Mouse (Mus musculus): ENCODE results near the gene Ppp2r5c.

The Ppp2r5c gene

DNA sequence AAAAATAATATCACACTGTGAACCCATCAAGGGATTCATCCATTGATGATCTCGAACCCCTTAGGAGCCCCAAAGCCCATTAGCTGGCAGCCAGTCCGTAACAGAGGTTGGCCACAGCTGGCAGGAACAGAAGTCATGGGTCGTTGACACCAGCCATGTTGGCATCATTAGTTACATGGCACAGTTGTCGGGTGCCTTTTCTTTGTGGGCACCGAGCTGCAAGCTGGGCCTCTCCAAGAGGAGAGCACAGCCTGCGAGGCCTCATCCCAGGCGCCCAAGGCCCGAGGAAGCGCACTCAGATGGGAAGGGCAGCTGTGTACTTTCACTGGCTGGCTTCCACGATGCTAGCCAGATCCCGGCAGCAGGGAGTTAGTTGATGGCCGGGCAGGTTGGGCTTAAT is 64.3 kb downstream of the Ppp2r5c start:
- DNase-seq (ENCODE audit: low spot score in 2 of 2): no peak

DNA sequence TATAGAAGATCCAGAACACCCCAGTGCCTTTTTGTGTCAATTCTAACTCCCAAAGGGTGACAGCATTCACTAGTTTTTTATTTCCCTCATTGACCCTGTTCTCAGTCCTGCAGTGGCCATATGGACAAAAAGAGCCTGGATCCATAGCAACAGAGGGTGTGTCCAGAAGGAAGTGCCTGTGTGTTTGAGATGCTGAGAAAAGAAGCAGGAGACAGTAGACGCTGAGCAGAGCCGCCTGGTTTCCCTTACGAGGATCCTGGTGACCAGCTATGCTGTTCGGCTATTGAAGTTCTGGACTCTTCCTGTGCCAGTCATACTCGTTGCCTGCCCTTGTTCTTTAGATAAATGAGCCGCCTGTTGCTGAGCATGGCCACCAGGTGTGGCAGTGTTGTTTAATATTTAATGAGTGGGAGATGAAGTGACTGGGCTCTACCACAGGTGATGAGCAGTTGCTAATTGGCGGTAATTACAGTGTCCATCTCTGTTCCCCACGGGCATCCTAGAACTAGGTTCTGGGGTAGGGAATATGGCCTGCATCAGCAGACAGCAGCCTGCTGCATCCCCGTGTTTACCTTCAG is 65.0 kb downstream of the Ppp2r5c start:
- no peak for DNase-seq (ENCODE audit: low spot score in 2 of 2)

DNA sequence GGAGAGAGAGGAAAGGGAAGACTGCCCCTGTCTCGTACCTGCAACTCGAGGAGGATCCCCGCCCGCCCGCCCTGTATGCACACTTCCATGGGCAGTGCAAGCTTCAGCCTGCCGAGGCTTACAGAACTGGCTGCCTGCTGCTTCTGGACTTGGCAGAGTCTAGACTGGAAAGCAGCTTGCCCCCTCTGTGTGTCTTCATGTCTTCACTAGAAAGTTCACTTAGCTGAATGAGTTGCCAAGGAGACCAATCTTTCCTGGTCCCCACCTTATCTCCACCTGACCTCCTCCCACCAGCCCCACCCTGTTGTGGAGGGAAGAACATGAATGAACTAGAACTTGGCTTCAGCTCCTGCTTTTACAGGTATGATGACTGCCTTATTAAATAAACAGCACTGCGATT is 66.0 kb downstream of the Ppp2r5c start:
- peak in 1 of 2 experiments; percentile 22 for DNase-seq (ENCODE audit: low spot score in 2 of 2)

DNA sequence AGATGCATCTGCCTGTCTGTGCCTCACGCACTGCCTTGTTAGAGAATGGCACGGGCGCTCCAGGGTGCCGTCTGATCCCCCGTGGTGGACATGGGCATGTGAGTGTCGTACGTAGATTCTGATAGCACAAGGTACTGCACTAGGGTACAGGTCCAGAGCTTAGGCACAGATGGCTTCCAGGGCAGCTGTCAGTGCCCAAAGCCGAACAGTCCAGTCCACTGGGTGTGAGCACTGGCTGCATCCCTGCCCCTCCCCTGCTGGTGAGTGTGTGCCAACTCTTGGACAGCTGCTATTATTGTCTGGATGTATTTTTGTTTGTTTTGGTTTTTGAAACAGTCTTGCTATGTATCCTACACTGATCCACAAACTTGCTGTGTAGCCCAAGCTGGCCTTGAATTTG is 68.8 kb downstream of the Ppp2r5c start:
- no peak for DNase-seq (ENCODE audit: low spot score in 2 of 2)

DNA sequence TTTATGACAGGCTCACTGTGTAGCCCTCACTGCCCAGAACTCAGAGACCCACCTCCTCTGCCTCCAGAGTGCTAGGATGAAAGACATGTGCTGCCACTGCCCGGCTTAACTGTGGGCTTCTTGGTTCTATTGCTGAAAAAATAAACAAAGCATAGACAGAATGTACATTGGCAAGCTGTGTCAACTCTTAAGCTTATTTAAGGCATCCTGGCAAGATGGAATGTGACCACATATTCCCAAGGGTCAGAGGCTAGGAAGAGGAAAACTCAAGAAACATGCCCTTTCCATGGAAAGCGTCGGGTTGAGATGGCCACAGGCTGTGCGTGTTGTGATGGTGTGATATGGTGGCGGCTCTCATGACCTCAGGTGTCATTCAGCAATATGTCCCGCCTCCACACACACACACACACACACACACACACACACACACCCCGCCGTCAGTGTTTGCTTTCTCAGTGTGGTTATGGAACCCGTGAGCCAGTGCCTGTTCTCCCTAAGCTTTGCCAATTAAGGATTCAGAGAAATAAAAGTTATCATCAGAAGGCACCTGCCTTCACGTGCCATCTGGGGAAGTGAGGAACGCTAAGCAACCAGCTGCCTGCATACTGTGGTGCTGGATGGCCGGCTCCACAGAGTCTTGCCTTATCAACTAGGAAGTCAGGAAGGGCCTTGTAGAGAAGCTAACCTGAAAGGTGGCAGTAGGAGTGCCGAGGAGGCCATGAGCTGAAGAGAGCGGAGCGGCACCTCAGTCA is 73.5 kb downstream of the Ppp2r5c start:
- no peak for DNase-seq (ENCODE audit: low spot score in 2 of 2)

DNA sequence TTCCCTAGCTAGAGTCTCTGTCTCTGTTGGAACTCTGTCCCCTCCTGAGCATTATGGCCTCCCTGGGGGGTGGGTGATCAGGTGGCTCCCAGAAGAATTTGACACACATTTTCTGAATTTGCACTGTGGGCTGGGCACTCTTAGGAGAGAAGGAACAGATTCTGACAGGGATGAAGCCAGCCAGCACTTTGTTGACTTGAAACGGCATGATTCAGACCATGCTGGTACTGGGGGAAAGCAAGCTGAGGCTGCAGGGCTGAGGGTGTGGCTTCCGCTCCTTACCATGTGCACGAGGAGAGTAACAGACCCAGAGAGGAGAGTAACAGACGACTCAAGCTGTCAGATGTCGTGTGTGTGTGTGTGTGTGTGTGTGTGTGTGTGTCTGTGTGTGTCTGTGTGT is 76.6 kb downstream of the Ppp2r5c start:
- DNase-seq (ENCODE audit: low spot score in 2 of 2): no peak

DNA sequence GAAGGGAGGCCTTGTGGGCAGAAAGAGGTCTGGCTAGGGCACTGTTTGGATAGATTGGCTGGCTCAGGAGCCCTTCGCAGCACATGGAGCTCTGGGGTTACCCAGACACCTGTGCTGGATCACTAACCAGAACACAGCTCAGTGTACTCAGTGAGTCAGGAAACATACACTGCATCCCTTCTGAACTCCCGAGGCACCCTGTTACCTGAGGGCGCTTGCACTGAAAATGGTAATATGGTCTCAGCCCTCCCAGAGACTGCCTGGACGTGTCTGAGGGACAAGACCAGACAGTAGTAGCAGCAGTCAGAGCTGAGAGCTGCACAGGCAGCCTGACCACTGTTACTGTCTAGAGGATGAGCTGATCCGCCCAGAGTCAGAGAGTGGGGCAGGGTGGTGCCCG is 85.8 kb downstream of the Ppp2r5c start:
- DNase-seq (ENCODE audit: low spot score in 2 of 2): peak in 1 of 2 experiments; percentile 33

DNA sequence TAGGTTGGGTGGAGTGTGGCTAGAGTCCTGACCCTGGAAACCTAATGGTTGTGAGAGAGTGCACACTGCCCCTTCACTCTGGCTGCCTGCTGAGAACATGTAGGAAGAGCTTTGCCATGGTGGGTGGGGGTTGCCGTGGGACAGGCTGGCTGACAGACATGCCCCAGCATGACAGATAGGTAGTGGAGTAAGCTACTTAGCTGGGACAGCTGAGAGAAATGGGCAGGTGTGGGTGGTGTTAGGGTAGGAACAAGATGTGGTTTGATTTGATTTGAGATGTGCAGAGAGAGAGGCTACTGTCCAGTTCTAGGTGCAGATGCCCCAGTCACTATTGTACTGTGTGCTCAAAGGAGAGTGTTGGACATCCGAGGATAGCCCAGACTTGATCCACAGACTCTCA is 86.2 kb downstream of the Ppp2r5c start:
- DNase-seq (ENCODE audit: low spot score in 2 of 2): no peak

DNA sequence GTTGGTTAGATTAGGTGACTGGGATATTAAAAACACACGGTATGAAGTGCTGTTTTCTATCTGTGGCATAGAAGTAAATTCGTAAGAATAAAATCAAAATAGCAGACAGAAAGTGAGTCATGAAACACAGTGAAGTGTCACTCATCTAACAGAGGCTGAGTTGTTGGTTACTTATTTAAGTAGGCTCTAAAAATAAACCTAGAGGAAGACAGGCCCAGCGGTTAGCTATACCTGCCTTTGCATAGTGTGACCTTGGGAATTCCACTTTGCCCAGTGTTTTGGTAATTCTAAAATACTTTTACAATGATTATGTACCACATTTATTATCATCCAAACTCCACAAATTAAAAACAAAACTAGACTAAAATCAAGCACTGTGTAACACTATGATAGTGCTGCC is 86.9 kb downstream of the Ppp2r5c start:
- no peak for DNase-seq (ENCODE audit: low spot score in 2 of 2)

DNA sequence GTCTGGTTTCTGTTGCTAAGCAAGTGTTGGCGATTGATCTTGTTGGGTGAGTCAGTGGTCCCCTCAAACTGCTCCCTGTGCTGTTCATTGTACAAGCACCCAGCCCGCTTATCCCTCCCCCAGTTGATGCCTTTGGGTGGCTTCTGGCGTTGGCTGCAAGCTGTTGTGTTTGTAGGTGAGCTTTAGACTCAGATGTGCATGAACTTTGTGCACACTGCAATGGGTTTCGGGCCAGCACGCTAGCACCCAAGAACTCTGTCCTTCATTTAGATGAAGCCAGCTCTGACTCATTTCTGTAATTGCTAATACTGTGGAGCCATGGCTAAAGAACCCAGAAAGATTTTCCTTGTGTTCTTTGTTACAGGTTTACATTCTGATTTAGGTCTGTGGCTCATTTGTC is 88.4 kb downstream of the Ppp2r5c start:
- no peak for DNase-seq (ENCODE audit: low spot score in 2 of 2)

DNA sequence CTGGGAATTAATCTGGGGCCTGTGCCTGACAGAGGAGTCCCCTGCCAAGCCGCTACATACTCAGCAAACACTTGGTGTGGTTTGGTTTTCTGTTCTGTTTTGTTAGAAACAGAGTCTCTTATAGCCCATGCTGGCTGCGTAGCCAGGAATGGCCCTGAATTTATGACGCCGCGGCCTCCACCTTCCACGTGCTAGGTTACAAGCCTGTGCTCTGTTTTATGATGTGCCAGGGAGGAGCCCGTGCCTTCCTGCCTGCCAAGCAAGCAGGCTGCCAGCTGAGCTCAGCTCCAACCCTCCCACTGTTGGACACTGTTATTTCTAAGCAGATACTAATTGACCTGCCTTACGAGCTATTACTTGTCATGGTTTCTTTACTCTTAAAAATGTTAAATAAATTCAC is 90.8 kb downstream of the Ppp2r5c start:
- DNase-seq (ENCODE audit: low spot score in 2 of 2): peak; percentile 15 to 58

DNA sequence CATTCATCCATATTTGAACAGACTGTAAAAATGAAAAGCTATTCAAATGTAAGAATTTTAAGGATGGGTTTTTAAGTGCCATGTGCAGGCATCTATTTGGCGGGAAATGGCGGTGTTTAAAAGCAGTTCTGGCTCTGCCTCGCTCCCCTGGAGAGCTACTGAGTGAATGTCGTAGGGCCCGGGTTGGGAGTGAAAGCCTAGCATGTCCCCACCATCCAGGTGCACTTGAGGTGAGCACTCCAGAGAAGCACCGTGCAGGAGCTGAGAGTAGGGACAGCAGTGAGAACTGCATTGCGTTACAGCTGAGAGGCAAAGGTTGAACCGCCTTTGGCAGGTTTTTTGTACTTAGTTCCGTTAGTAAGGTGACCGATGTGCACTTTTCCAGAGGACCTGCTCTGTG is 92.4 kb downstream of the Ppp2r5c start:
- no peak for DNase-seq (ENCODE audit: low spot score in 2 of 2)

DNA sequence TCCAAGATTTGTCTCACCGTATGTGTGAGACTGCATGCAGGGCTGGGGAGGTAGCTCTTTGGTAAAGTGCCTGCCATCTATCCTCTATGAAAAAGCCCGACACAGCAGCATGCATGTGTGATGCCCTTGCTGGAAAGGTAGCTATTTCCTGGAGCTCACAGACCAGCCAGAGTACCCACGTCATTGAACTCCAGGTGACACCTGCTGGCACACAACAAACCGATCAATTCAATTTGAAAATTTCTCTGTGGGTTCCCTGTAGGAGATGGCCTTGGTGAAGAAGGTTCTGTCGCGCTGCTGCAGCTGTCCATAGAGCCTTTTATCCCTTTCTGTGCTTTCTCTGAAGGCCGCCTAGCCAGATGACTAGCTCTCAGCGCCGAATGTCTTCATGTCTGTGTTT is 92.9 kb downstream of the Ppp2r5c start:
- no peak for DNase-seq (ENCODE audit: low spot score in 2 of 2)

DNA sequence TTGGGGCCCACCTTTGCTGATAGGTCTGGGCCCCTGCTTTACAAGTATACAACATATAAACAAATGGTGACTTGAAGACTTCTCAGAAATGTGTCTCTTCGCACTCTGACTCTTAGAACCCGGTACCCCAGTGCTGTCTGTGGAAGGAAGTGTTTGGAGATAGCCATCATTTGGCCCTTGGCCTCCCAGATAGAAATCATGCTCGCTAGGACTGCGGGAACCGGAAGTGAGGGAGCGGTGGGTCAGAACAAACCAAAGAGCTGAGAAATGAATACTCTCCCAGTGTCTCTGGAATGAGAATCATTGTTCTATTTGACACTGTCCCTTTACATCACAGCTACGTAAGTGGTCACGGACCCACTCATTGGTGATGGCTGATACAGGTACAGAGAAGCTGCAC is 93.4 kb downstream of the Ppp2r5c start:
- DNase-seq (ENCODE audit: low spot score in 2 of 2): no peak

DNA sequence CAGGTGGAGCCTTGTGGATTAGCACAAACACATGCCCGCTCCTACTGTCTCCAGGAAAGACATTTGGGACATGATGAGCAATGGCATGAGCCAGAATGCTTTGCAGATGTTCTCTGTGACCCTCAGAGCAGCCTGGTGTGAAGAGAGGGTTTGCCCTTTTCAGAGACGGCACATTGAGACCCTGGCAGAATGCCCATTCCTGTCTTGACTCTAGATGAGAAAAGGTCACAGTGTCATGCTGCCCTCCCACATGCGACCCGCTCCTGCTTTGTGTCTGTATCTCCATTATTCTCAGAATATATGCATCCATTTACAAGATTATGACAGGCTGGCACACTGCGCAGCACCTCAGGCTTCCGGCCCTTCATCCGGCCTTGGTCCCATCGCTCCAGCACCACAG is 94.1 kb downstream of the Ppp2r5c start:
- no peak for DNase-seq (ENCODE audit: low spot score in 2 of 2)

DNA sequence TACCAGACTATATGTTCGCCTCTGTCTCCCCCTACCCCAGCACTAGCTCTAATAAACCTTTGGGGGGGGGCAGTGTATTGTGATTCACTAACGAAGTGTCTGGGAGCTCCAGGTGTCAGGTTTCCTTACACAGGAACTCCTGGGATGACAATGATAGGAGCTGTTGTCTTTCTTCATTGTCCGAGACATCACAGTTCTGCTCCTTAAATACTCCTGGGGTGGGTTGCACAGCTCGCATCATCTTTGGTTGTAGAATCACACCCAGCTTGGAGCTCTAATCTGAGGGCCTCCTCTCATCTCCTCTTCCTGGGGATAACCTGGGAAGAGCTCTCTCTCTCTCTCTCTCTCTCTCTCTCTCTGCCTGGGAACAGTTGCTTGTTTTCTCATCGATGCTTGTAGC is 94.6 kb downstream of the Ppp2r5c start:
- DNase-seq (ENCODE audit: low spot score in 2 of 2): no peak

DNA sequence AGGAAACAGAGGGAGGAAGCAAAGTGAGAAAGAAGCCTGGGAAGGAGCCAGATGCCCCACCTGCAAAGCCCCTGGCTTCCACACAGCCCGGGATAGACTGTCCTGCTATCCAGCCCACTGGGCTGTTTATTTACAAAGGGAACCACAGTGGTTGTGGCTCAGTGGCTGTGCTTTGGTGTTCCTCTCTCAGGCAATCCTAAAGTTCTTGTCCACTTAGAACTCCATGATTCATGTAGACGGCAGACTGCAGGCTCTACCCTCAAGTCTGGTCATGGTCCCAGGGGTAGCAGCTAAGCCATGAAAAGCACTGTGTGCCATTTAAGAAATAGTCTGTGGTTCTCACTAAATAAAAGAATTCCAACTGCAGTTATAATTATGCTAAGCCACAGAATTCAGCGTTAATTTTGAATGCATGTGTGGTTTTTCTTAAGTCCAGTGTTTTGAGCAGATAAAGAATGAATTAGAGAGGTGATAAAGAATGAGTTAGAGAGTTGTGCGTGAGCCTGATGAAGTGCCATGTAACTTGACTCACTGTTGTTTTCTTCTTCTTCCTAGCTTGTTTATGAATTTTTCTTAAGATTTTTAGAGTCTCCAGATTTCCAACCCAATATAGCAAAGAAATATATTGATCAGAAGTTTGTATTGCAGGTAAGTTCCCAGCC is 98.3 kb downstream of the Ppp2r5c start:
- no peak for DNase-seq (ENCODE audit: low spot score in 2 of 2)

DNA sequence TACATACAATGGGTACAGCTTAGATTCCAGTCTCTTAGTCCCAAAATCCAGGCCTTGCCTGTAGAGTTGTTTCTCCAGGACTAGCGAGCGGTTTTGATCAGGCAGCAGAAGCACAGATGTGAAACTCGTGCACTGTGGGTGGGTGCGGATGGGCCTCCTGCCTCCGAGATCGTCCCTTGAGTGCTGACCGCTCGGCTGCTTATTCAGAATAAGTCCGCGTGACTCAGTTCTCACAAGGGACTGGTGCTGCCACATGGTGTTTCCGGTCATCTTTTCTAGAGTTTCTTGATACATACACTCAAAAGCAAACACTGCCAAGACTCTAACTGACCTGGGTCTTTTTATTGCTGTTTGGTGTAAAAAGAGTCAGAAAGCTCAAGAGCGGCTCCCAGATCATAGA is 100.7 kb downstream of the Ppp2r5c start:
- DNase-seq (ENCODE audit: low spot score in 2 of 2): no peak

DNA sequence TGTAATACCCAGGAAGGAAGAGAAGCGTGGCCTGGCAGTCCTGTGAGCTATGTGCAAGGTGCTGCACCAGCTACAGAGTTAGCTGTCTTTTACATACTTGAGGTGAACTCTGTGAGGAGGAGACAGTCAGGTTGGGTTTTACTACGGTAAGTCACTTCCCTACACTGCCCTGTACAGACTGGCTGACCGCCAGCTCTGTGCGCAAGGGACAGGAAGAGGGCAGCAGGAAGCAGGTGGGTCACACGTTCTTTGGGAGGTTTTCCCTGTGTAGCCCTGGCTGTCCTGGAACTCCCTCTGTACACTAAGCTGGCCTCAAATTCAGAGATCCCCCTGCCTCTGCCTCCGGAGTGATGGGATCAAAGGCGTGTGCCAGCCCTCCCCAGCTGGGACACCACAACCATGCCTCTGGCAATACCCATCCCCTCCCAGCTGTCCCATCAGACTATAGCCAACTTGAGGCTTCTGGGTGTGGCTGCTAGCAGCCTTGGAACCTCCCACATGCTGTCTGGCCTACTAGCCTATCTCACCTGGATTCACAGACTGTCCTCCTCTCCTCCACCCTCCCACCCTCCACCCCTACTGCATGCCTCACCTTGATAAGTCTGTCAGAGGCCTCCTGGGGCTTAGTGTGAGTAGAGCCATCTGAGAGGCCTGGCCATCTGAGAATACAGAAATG is 102.7 kb downstream of the Ppp2r5c start:
- no peak for DNase-seq (ENCODE audit: low spot score in 2 of 2)

DNA sequence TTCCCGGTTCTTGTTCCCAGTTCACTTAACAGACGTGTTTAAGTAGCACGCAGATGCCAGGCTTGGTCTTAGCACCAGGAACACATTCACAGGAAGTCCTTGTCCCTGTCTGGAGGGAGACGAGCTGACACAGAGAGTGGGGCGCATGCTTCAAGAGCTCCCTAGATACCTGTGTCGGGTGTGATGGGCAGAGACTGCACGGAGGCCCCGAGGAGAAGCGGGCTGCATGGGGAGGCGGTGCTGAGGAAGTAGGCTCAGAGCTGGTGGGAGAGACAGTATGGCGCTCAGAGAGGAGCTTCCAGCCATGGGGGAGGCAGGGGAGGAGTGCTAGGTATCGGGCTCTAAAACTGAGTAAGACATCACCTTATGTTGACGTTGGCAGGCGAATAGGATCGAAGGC is 103.4 kb downstream of the Ppp2r5c start:
- DNase-seq (ENCODE audit: low spot score in 2 of 2): no peak

DNA sequence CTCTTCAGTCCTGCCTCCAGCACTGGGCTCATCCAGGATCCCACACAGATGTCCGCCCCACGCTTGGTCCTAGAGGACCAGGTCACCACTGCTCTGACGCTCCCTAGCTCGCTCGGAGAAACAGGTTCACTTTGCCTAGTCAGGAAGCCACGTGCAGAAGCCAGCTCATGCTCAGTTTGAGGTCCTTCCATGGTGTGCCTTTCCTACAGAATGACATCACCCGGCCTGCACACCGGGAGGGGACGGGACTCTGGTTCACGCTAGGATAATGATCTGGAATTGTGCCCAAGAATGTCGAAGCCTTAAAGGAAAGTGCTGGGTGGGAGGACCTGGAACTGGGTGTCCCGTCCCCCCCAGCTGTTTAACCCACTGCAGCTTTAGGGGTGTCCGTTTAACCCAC is 105.2 kb downstream of the Ppp2r5c start:
- DNase-seq (ENCODE audit: low spot score in 2 of 2): no peak

DNA sequence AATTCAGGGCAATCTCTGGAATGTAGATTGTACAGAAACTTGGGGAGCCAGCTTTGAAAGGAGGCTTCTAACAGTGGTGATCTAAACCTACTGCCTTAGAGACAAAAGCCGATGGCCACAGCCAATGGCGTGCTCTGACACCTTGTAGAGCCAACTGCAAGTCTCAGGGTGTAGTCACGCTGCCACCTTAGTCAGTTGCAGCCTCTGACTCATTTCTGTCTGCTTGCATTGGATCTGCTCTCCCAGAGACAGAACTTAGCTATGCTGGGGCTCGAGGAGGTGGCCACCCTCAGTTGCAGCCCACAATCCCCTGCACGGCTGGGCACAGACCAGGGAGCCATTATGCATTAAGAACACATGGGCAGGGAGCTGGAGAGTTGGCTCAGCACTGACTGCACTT is 106.4 kb downstream of the Ppp2r5c start:
- no peak for DNase-seq (ENCODE audit: low spot score in 2 of 2)
